Mouse (Mus musculus): ENCODE data around the gene Capzb. TPM values are rescaled to one million over a fixed set of nuclear protein-coding genes. Genes with fewer than 3 reads are reported as not detected.

The Capzb gene
- polyA plus RNA-seq, 1 experiment from 2014 or later, result 376 TPM

- no peak overlapping the region for H3K4me3 ChIP-seq
- no peak overlapping the region for H3K9ac ChIP-seq
- H3K27ac ChIP-seq (replicated peaks), result no peak overlapping the region
- WGBS, result 87% methylated on average over 3 of the region's 3 CpGs
- H3K4me2 ChIP-seq, result no peak overlapping the region
- H3K9me3 ChIP-seq, result no peaks in the 10 kb centered on the region
- H3K27me3 ChIP-seq (replicated peaks), result no peaks in the 10 kb centered on the region
- ATAC-seq (ENCODE audit: extremely low read depth, insufficient number of reproducible peaks, low FRiP score, low TSS enrichment), result no peak
- peaks cover 59% of the 10 kb centered on the region for H3K36me3 ChIP-seq
- H3K4me1 ChIP-seq, result peaks cover 37% of the 10 kb centered on the region
Measured at GRCm38 (mm10) chr4:139270168-139270567, 77.5 kb downstream of the Capzb start.

GRCm38 (mm10) chr4:139271562-139271961 lies 78.9 kb downstream of the Capzb start:
- H3K27ac ChIP-seq (replicated peaks), result no peak overlapping the region
- WGBS, result 79% methylated on average over 9 of the region's 9 CpGs
- ATAC-seq (ENCODE audit: extremely low read depth, insufficient number of reproducible peaks, low FRiP score, low TSS enrichment), result no peak
- H3K9ac ChIP-seq, result no peak overlapping the region
- H3K27me3 ChIP-seq (replicated peaks), result no peaks in the 10 kb centered on the region
- H3K4me1 ChIP-seq, result peaks cover 30% of the 10 kb centered on the region
- H3K36me3 ChIP-seq, result peaks cover 63% of the 10 kb centered on the region
- no peak overlapping the region for H3K4me2 ChIP-seq
- H3K4me3 ChIP-seq, result no peak overlapping the region
- H3K9me3 ChIP-seq, result no peaks in the 10 kb centered on the region

- 89% methylated on average over 10 of the region's 10 CpGs for WGBS
- H3K4me2 ChIP-seq, result no peak overlapping the region
- no peaks in the 10 kb centered on the region for H3K9me3 ChIP-seq
- H3K27me3 ChIP-seq (replicated peaks), result no peaks in the 10 kb centered on the region
- H3K27ac ChIP-seq (replicated peaks), result no peak overlapping the region
- H3K4me3 ChIP-seq, result no peak overlapping the region
- no peak overlapping the region for H3K9ac ChIP-seq
- ATAC-seq (ENCODE audit: extremely low read depth, insufficient number of reproducible peaks, low FRiP score, low TSS enrichment), result no peak
- H3K36me3 ChIP-seq, result peaks cover 66% of the 10 kb centered on the region
- H3K4me1 ChIP-seq, result peaks cover 33% of the 10 kb centered on the region
Measured at GRCm38 (mm10) chr4:139272951-139273680, 80.4 kb downstream of the Capzb start.

GRCm38 (mm10) chr4:139274573-139274972 lies 81.9 kb downstream of the Capzb start:
- Histone ChIP-seq H3K27ac (replicated peaks) (no peak overlapping the region), H3K9me3 (no peaks in the 10 kb centered on the region), H3K27me3 (replicated peaks) (no peaks in the 10 kb centered on the region), H3K4me1 (peaks cover 32% of the 10 kb centered on the region), H3K4me2 (no peak overlapping the region), H3K4me3 (no peak overlapping the region), H3K9ac (no peak overlapping the region), H3K36me3 (peaks cover 63% of the 10 kb centered on the region)
- WGBS, result 86% methylated on average over 7 of the region's 7 CpGs
- ATAC-seq (ENCODE audit: extremely low read depth, insufficient number of reproducible peaks, low FRiP score, low TSS enrichment), result no peak

- Histone ChIP-seq H3K4me1 (peaks cover 30% of the 10 kb centered on the region), H3K27me3 (replicated peaks) (no peaks in the 10 kb centered on the region), H3K36me3 (peaks cover 76% of the 10 kb centered on the region), H3K4me3 (no peak overlapping the region), H3K9ac (no peak overlapping the region), H3K4me2 (no peak overlapping the region), H3K27ac (replicated peaks) (no peak overlapping the region), H3K9me3 (no peaks in the 10 kb centered on the region)
- WGBS, result 90% methylated on average over 7 of the region's 7 CpGs
- no peak for ATAC-seq (ENCODE audit: extremely low read depth, insufficient number of reproducible peaks, low FRiP score, low TSS enrichment)
Measured at GRCm38 (mm10) chr4:139276411-139276810, 83.7 kb downstream of the Capzb start.

GRCm38 (mm10) chr4:139280530-139280929 lies 87.8 kb downstream of the Capzb start:
- Histone ChIP-seq H3K4me1 (peaks cover 33% of the 10 kb centered on the region), H3K4me3 (no peak overlapping the region), H3K27ac (replicated peaks) (no peak overlapping the region), H3K27me3 (replicated peaks) (no peaks in the 10 kb centered on the region), H3K36me3 (peaks cover 82% of the 10 kb centered on the region), H3K9me3 (no peaks in the 10 kb centered on the region), H3K4me2 (no peak overlapping the region), H3K9ac (no peak overlapping the region)
- no peak for ATAC-seq (ENCODE audit: extremely low read depth, insufficient number of reproducible peaks, low FRiP score, low TSS enrichment)
- WGBS, result 88% methylated on average over 12 of the region's 12 CpGs

- Histone ChIP-seq H3K9me3 (no peaks in the 10 kb centered on the region), H3K4me1 (peaks cover 40% of the 10 kb centered on the region), H3K4me3 (no peak overlapping the region), H3K27ac (replicated peaks) (no peak overlapping the region), H3K27me3 (replicated peaks) (no peaks in the 10 kb centered on the region), H3K4me2 (no peak overlapping the region), H3K9ac (no peak overlapping the region), H3K36me3 (peaks cover 81% of the 10 kb centered on the region)
- WGBS, result 88% methylated on average over 16 of the region's 16 CpGs
- ATAC-seq (ENCODE audit: extremely low read depth, insufficient number of reproducible peaks, low FRiP score, low TSS enrichment), result no peak
Measured at GRCm38 (mm10) chr4:139281791-139282345, 89.2 kb downstream of the Capzb start.

GRCm38 (mm10) chr4:139282955-139283417 lies 90.3 kb downstream of the Capzb start:
- Histone ChIP-seq H3K4me3 (no peak overlapping the region), H3K27ac (replicated peaks) (peak overlapping the region; percentile 22), H3K9me3 (no peaks in the 10 kb centered on the region), H3K4me1 (peaks cover 33% of the 10 kb centered on the region), H3K27me3 (replicated peaks) (no peaks in the 10 kb centered on the region), H3K4me2 (no peak overlapping the region), H3K9ac (no peak overlapping the region), H3K36me3 (peaks cover 85% of the 10 kb centered on the region)
- ATAC-seq (ENCODE audit: extremely low read depth, insufficient number of reproducible peaks, low FRiP score, low TSS enrichment), result no peak
- WGBS, result 57% methylated on average over 6 of the region's 6 CpGs

- H3K27ac ChIP-seq (replicated peaks), result no peak overlapping the region
- WGBS, result 87% methylated on average over 13 of the region's 15 CpGs
- peaks cover 33% of the 10 kb centered on the region for H3K4me1 ChIP-seq
- no peak overlapping the region for H3K4me2 ChIP-seq
- H3K4me3 ChIP-seq, result no peak overlapping the region
- no peaks in the 10 kb centered on the region for H3K27me3 ChIP-seq (replicated peaks)
- no peak for ATAC-seq (ENCODE audit: extremely low read depth, insufficient number of reproducible peaks, low FRiP score, low TSS enrichment)
- peaks cover 97% of the 10 kb centered on the region for H3K36me3 ChIP-seq
- no peak overlapping the region for H3K9ac ChIP-seq
- no peaks in the 10 kb centered on the region for H3K9me3 ChIP-seq
Measured at GRCm38 (mm10) chr4:139284877-139285276, 92.2 kb downstream of the Capzb start.

- H3K9me3 ChIP-seq, result no peaks in the 10 kb centered on the region
- ATAC-seq (ENCODE audit: extremely low read depth, insufficient number of reproducible peaks, low FRiP score, low TSS enrichment), result no peak
- peak overlapping the region; percentile 50 for H3K9ac ChIP-seq
- peaks cover 97% of the 10 kb centered on the region for H3K36me3 ChIP-seq
- 29% methylated on average over 5 of the region's 5 CpGs for WGBS
- H3K4me2 ChIP-seq, result no peak overlapping the region
- peaks cover 33% of the 10 kb centered on the region for H3K4me1 ChIP-seq
- H3K27ac ChIP-seq (replicated peaks), result peak overlapping the region; percentile 62
- no peaks in the 10 kb centered on the region for H3K27me3 ChIP-seq (replicated peaks)
- H3K4me3 ChIP-seq, result no peak overlapping the region
Measured at GRCm38 (mm10) chr4:139286234-139286633, 93.5 kb downstream of the Capzb start.

GRCm38 (mm10) chr4:139287122-139287863 lies 94.6 kb downstream of the Capzb start:
- no peak for ATAC-seq (ENCODE audit: extremely low read depth, insufficient number of reproducible peaks, low FRiP score, low TSS enrichment)
- Histone ChIP-seq H3K9ac (no peak overlapping the region), H3K9me3 (no peaks in the 10 kb centered on the region), H3K36me3 (peaks cover 96% of the 10 kb centered on the region), H3K4me2 (no peak overlapping the region), H3K4me1 (peaks cover 33% of the 10 kb centered on the region), H3K4me3 (no peak overlapping the region), H3K27ac (replicated peaks) (peak overlapping the region; percentile 36; the same call in 1 of the 2 replicates), H3K27me3 (replicated peaks) (no peaks in the 10 kb centered on the region)
- WGBS, result 69% methylated on average over 18 of the region's 18 CpGs
